Mouse (Mus musculus): ENCODE measurements around the gene Sav1. TPM values are rescaled to one million over a fixed set of nuclear protein-coding genes. Genes with fewer than 3 reads are reported as not detected.

The Sav1 gene
- 7.6 and 8.0 TPM in 2 replicates for polyA plus RNA-seq (2016; fragmentation: Nextera tagmentation; extraction: Ambion mirVana)

GRCm38 (mm10) chr12:69986786-69987497 lies at the start of gene Sav1:
Sav1 (minus strand) TSS chr12:69987002.
- Histone ChIP-seq H3K27me3 (replicated peaks) (no peaks in the 10 kb centered on the region), H3K4me3 (peak within 1 kb of the TSS; percentile 92), H3K4me2 (peak within 1 kb of the TSS; percentile 79), H3K27ac (ENCODE audit: poor library complexity, severe bottlenecking) (peak within 1 kb of the TSS; percentile 93), H3K36me3 (peaks cover 23% of the 10 kb centered on the region), H3K9ac (peak within 1 kb of the TSS; percentile 98), H3K9me3 (replicated peaks) (no peaks in the 10 kb centered on the region), H3K4me1 (replicated peaks) (peaks cover 13% of the 10 kb centered on the region)
- peak; percentile 96 for ATAC-seq (ENCODE audit: insufficient number of reproducible peaks, low FRiP score)
- WGBS, result 3% methylated on average over 95 of the region's 102 CpGs

GRCm38 (mm10) chr12:70026233-70026632 lies 39.4 kb upstream of the Sav1 start:
- Histone ChIP-seq H3K27ac (ENCODE audit: poor library complexity, severe bottlenecking) (no peak overlapping the region), H3K9ac (no peak overlapping the region), H3K27me3 (replicated peaks) (no peaks in the 10 kb centered on the region), H3K4me3 (no peak overlapping the region), H3K4me2 (no peak overlapping the region), H3K4me1 (replicated peaks) (0 out of 2 replicates have a peak, but pooled peaks cover 8% of the 10 kb centered on the region), H3K9me3 (replicated peaks) (no peaks in the 10 kb centered on the region), H3K36me3 (peaks cover 45% of the 10 kb centered on the region)
- no peak for ATAC-seq (ENCODE audit: insufficient number of reproducible peaks, low FRiP score)

DNA sequence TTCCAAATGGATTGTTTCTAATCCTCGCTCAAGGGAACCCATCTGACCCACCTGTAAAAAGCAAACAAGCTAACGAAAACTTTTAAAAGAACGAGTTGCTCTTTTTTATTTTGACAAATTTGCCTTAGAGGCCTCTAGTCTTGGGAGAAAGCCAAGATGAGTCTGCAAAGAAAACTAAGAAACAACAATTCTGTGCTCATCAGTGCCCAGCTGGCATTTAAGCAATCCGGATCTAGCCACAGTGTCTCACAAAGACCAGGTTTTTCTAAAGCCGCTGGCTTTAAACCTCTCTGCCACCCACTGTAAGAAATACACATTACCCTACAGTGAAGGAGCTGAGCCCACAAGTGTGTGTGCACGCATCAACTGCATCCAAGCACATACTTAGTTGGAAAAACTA lies 38.6 kb upstream of the Sav1 start:
- WGBS, result 93% methylated on average over 6 of the region's 6 CpGs
- H3K36me3 ChIP-seq, result peaks cover 47% of the 10 kb centered on the region

DNA sequence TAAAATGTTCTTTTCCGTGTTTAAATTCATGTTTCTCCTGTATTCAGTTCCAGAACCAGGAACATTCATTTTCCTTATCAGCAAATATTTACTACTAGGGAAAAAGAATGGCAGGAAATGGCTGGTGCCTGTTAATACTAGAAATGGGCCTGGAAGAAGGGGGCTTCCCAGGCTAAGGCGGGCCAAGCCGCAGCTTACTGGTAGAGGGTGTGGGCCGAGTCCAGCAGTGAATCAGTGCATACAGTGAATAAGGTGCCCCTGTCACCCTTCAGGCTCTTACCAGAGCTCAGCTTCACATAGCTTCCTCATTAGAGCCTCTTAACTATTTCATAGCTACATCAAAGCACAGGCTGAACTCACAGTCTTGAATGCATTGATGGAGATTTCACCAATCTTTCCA lies 36.8 kb upstream of the Sav1 start:
- H3K9ac ChIP-seq, result no peak overlapping the region
- no peak overlapping the region for H3K4me3 ChIP-seq
- H3K4me1 ChIP-seq (replicated peaks), result no peaks in the 10 kb centered on the region
- peaks cover 51% of the 10 kb centered on the region for H3K36me3 ChIP-seq
- WGBS, result 70% methylated on average over 4 of the region's 4 CpGs
- no peak overlapping the region for H3K4me2 ChIP-seq
- no peaks in the 10 kb centered on the region for H3K9me3 ChIP-seq (replicated peaks)
- no peak for ATAC-seq (ENCODE audit: insufficient number of reproducible peaks, low FRiP score)
- no peaks in the 10 kb centered on the region for H3K27me3 ChIP-seq (replicated peaks)
- no peak overlapping the region for H3K27ac ChIP-seq (ENCODE audit: poor library complexity, severe bottlenecking)

More for the DNA sequence above, 38.6 kb upstream of the Sav1 start:
- no peaks in the 10 kb centered on the region for H3K27me3 ChIP-seq (replicated peaks)
- no peak overlapping the region for H3K4me2 ChIP-seq
- no peak overlapping the region for H3K9ac ChIP-seq
- no peaks in the 10 kb centered on the region for H3K9me3 ChIP-seq (replicated peaks)
- no peak overlapping the region for H3K4me3 ChIP-seq
- no peak for ATAC-seq (ENCODE audit: insufficient number of reproducible peaks, low FRiP score)
- no peak overlapping the region for H3K27ac ChIP-seq (ENCODE audit: poor library complexity, severe bottlenecking)
- 0 out of 2 replicates have a peak, but pooled peaks cover 2% of the 10 kb centered on the region for H3K4me1 ChIP-seq (replicated peaks)

GRCm38 (mm10) chr12:70018153-70018552 lies 31.4 kb upstream of the Sav1 start:
- no peak overlapping the region for H3K9ac ChIP-seq
- no peaks in the 10 kb centered on the region for H3K9me3 ChIP-seq (replicated peaks)
- H3K4me2 ChIP-seq, result no peak overlapping the region
- H3K4me1 ChIP-seq (replicated peaks), result peaks cover 7% of the 10 kb centered on the region; the same call in 1 of the 2 replicates
- no peak overlapping the region for H3K4me3 ChIP-seq
- no peak for ATAC-seq (ENCODE audit: insufficient number of reproducible peaks, low FRiP score)
- 65% methylated on average over 4 of the region's 4 CpGs for WGBS
- H3K27ac ChIP-seq (ENCODE audit: poor library complexity, severe bottlenecking), result no peak overlapping the region
- H3K36me3 ChIP-seq, result peaks cover 44% of the 10 kb centered on the region
- H3K27me3 ChIP-seq (replicated peaks), result no peaks in the 10 kb centered on the region

DNA sequence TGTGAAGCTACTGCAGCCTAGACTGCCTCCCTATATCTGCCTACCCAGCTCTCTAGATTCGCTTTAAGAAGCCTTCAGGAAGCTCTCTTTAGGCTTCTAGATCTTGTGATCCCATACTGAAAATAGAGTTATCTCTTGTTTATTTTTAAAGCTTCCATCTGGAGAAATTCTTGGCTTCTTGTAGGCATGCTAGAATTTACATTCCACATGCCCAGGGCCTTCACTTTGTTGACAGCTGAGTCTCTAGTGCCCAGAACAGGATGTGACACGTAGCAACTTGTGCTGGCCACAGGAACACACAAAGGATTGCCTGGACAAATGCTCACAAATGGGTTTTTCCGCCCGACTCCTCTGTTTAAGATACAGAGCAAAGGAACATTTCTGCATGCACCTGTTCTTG lies 29.1 kb upstream of the Sav1 start:
- H3K36me3 ChIP-seq, result peaks cover 40% of the 10 kb centered on the region

DNA sequence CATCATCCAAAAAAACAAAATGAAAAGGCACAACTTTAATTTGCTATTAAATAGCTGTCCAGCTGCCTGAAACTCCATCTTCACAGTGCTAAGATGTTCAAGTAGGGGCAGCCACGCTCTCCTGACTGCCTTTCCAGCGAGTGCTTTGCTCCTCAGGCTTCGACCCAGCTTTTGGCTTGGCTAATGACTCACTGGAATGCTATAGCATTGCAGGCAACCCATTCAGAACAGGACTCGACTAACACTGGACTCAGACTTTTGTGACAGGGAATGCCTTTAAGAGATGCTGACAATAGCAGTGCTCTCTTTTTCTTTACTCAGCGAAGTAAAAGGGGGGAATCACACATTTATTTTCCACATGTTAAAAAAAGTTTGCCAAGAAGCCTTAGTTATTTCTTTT lies 24.9 kb upstream of the Sav1 start:
- ATAC-seq (ENCODE audit: insufficient number of reproducible peaks, low FRiP score), result no peak
- H3K27me3 ChIP-seq (replicated peaks), result no peaks in the 10 kb centered on the region
- no peak overlapping the region for H3K4me3 ChIP-seq

More for the DNA sequence above, 29.1 kb upstream of the Sav1 start:
- H3K4me1 ChIP-seq (replicated peaks), result peaks cover 7% of the 10 kb centered on the region; the same call in 1 of the 2 replicates
- no peak overlapping the region for H3K9ac ChIP-seq
- H3K4me3 ChIP-seq, result no peak overlapping the region
- peaks cover 2% of the 10 kb centered on the region for H3K9me3 ChIP-seq (replicated peaks)
- WGBS, result 36% methylated on average over 4 of the region's 4 CpGs
- no peaks in the 10 kb centered on the region for H3K27me3 ChIP-seq (replicated peaks)
- no peak overlapping the region for H3K4me2 ChIP-seq
- H3K27ac ChIP-seq (ENCODE audit: poor library complexity, severe bottlenecking), result peak overlapping the region; percentile 14; the same call in 1 of the 2 replicates
- ATAC-seq (ENCODE audit: insufficient number of reproducible peaks, low FRiP score), result no peak

GRCm38 (mm10) chr12:70010356-70010755 lies 23.6 kb upstream of the Sav1 start:
- Histone ChIP-seq H3K9ac (no peak overlapping the region), H3K4me1 (replicated peaks) (no peaks in the 10 kb centered on the region), H3K27ac (ENCODE audit: poor library complexity, severe bottlenecking) (no peak overlapping the region), H3K9me3 (replicated peaks) (peaks cover 5% of the 10 kb centered on the region), H3K4me3 (no peak overlapping the region), H3K27me3 (replicated peaks) (no peaks in the 10 kb centered on the region), H3K4me2 (no peak overlapping the region), H3K36me3 (peaks cover 22% of the 10 kb centered on the region)
- no peak for ATAC-seq (ENCODE audit: insufficient number of reproducible peaks, low FRiP score)
- WGBS, result 86% methylated on average over 4 of the region's 4 CpGs

More for the DNA sequence above, 24.9 kb upstream of the Sav1 start:
- H3K36me3 ChIP-seq, result peaks cover 22% of the 10 kb centered on the region
- no peak overlapping the region for H3K27ac ChIP-seq (ENCODE audit: poor library complexity, severe bottlenecking)
- H3K4me1 ChIP-seq (replicated peaks), result peaks cover 7% of the 10 kb centered on the region; the same call in 1 of the 2 replicates
- no peak overlapping the region for H3K9ac ChIP-seq
- peaks cover 5% of the 10 kb centered on the region for H3K9me3 ChIP-seq (replicated peaks)
- WGBS, result 78% methylated on average over 5 of the region's 5 CpGs
- H3K4me2 ChIP-seq, result no peak overlapping the region

GRCm38 (mm10) chr12:70005103-70005502 lies 18.3 kb upstream of the Sav1 start:
- Histone ChIP-seq H3K27ac (ENCODE audit: poor library complexity, severe bottlenecking) (no peak overlapping the region), H3K9me3 (replicated peaks) (no peaks in the 10 kb centered on the region), H3K4me1 (replicated peaks) (no peaks in the 10 kb centered on the region), H3K36me3 (no peaks in the 10 kb centered on the region), H3K9ac (no peak overlapping the region), H3K4me2 (no peak overlapping the region), H3K4me3 (no peak overlapping the region), H3K27me3 (replicated peaks) (no peaks in the 10 kb centered on the region)
- 65% methylated on average over 4 of the region's 4 CpGs for WGBS
- no peak for ATAC-seq (ENCODE audit: insufficient number of reproducible peaks, low FRiP score)

DNA sequence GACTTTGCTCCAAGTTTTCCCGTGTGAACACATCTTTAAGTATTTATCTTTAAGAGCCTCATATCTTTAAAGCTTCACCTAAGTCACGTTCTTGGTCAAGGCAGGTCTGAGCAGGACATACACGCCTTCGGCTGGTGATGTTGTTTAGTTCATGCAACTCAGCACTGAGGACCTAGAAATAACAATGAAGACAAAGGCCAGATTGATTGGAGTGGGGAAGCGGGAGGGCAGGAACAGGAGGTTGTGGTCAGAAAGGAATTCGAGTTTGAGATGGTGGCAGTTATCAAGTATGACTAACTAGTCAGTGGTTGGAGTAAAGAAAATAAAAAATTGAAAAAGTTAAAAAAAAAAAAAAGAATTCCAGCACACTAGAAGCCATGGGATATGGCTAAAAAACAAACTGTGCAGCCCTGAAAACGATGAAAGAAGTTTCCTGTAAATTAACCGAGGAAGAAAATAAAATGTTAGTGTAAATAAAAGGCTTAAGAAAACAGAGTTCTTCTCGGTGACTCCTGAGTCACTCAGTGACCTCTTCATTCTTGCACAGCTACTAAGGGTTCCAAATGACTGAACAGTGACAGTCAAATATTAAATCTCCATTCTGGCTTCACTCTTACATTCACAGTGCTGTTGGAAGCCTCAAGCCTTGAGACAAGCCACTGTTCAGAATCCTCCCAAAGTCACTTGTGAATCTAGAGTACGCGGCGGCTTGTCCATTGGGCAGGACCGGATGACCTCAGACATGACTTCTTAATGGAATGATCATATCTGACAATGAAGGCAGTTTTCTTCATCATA lies 11.6 kb upstream of the Sav1 start:
- Histone ChIP-seq H3K27me3 (replicated peaks) (no peaks in the 10 kb centered on the region), H3K9me3 (replicated peaks) (peaks cover 6% of the 10 kb centered on the region; the same call in 1 of the 2 replicates), H3K4me3 (no peak overlapping the region), H3K36me3 (no peaks in the 10 kb centered on the region), H3K27ac (ENCODE audit: poor library complexity, severe bottlenecking) (no peak overlapping the region), H3K4me1 (replicated peaks) (no peaks in the 10 kb centered on the region), H3K4me2 (no peak overlapping the region), H3K9ac (no peak overlapping the region)
- WGBS, result 59% methylated on average over 13 of the region's 13 CpGs
- no peak for ATAC-seq (ENCODE audit: insufficient number of reproducible peaks, low FRiP score)

DNA sequence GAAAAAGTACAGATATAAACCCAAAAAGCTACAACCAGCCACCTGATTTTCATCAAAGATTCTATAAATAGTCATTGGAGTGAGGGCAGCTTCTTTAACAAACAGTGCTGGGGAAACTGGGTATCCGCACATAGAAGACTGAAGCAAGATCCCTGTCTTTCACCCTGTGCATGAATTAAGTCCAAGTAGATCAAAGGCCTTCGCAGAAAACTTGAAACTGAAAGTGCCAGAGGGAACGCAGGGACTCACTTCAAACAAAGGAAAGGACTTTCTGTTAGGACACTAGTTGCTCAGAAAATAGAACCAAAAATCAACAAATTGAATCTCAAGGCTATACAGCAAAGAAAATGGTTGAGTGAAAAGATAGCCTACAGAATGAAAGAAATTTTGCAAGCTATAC lies 8.6 kb upstream of the Sav1 start:
- Histone ChIP-seq H3K36me3 (no peaks in the 10 kb centered on the region), H3K27me3 (replicated peaks) (no peaks in the 10 kb centered on the region), H3K4me3 (no peak overlapping the region), H3K4me2 (no peak overlapping the region), H3K4me1 (replicated peaks) (no peaks in the 10 kb centered on the region), H3K9ac (no peak overlapping the region), H3K9me3 (replicated peaks) (peaks cover 6% of the 10 kb centered on the region; the same call in 1 of the 2 replicates), H3K27ac (ENCODE audit: poor library complexity, severe bottlenecking) (no peak overlapping the region)
- WGBS, result 82% methylated on average over 3 of the region's 3 CpGs
- no peak for ATAC-seq (ENCODE audit: insufficient number of reproducible peaks, low FRiP score)

Measured in heart, embryonic 12.5 days (tissue).